Mouse (Mus musculus) kidney, adult 18-20 months (tissue): Measurements from ENCODE around the gene Dab1.

ENCODE experiments used
- DNase-seq: peaks from one replicate; pipeline ENCODE4 v3.0.0; 2021

The Dab1 gene

DNA sequence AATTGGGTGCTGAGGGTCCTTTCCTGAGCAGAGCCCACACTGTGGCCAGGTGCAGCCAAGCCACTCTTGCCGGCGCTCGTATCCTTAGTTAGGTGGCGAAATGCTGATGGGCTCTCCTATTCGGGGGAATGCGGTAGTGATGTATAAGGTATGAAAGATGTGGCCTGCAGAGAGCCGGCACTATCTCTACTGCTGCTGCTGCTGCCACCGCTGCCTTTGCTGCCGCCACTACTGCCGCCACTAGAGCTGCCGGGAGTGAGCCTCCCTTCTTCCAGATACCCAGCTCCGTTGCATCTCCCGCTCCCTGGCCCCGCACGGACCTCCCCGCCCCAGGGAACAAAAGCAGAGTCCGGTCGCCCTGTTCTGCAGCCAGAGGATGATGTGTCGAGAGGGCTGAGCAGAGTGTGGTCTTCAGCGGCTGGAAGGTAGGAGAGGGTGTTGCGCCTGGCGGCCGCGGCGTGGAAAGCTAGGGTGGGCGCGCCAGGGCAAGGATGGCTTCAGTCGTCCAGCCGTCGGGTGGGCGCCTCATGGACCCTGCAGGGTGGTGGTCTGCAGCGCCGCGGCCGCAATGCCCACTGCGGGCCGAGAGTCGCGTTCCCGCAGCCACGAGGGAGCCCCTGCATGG lies at the start of gene Dab1:
Gene Dab1, plus strand, starts transcription at position 39 of the 625 bp plus-strand sequence.
- no peak for DNase-seq

DNA sequence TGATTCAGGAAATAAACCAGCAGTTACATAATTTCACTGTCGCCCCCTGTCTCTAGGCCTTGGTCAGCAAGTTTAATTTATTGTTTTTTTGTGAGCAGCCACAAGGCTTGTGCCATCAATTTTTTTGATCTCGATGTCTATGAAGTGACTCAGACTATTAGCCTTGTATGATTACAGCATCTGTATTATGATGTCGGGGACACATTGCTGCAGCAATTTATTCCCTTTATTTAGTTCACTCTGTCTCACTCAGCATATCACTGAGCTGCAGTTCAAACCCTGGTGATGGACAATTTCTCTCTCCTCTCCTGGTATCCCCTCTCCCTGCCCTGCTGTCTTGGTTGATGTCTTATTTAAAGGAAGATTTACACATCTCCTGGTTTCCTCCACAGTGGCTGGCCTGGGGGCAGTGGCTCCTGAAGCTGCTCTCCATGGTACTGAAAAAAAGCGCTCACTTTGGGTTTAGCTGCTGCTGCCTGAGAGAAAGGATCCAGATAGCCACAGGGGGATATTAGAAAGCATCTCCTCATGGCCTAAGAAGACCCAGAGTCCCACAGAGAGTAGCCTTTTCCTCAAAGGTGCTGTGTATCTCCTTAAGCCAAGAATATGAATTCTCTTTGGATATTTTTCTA lies 47.3 kb upstream of the Dab1 start:
- DNase-seq = no peak

DNA sequence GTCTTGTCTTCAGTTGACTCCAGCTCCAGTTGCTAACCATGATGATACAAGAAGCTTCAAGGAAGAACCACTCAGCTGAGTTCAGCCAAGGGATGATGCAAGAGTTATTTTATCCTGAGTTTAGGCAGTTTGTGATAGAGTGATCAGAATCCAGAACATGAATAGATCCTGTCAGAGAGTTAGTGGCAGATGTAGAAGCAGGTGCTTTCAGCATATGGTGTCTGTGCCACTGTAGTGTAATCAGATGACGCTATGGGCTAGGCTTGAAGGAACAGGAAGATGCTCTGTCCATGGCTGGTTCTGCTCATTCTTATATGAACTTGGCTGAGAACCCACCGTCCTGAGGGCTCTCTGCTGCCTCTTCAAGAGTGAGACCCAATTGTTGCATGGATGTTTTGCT lies 43.6 kb upstream of the Dab1 start:
- no peak for DNase-seq

DNA sequence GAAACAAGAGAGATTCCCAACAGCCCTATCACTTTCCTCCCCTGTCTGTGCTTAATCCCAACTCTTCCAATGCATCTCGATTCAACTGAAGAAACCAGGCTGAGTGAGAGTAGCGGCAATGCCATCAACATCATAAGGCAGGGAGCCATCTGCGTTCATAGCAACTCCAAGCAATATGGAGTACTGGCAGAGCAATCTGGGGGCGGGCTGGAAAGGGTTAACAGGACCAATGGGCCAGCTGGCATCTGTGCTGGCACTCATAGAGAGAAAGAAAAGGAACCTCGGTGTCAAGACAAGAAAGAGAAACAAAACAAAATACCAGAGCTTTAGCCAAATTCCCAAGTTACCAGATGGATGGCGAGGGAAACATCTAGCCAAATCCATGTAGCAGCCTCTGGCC lies 42.9 kb upstream of the Dab1 start:
- no peak for DNase-seq

DNA sequence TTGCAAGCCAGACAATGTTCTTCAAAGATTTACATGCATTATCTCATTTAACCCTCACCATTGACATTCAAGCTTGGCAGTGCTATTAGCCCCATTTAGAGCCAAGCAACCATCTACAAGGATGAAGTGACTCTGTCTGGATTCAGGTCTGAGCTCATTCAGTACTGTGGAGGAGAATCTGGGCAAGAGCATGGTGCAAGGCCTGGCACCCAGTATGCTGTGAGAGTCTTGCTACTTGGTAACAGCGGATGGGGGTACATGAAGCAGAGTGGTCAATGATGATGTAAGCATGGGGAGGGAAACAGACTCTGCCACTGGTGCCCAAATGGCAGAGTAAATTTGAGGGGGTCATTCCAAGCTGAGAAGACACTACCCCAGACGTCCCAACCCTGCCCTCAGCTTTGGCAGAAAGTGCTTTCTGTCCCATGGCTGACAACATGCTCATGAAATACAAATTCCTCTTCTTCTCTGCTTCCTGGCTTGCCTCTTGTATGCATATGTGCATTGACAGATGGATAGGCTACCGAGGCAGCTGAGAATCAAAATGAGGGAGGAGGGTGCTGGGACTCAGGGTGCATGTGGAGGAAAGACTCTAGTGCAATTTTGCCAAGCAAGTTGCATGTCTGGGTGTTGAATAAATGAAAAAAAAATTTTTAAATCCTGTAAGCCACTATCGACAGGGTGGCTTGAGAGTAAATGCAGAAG lies 41.9 kb upstream of the Dab1 start:
- no peak for DNase-seq

DNA sequence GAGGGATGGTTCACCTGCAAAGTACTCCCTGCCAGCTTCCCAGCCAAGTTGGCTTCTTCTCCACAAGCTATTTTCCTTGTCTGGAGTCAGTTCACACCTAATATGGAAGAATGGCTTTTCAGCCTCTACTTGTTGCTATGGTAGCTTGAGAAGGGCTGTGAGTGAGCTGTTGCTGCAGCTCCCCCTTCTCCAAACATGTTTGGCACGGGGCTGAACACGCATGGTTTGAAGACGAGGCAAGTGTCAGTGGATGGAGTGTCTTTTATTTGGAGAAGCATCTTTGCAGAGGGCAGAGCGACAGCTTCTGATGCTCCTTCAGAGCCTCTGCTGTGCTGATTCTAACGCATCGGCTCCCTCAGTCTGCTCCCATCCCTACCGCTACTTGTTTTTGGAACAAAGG lies 41.3 kb upstream of the Dab1 start:
- DNase-seq = no peak

DNA sequence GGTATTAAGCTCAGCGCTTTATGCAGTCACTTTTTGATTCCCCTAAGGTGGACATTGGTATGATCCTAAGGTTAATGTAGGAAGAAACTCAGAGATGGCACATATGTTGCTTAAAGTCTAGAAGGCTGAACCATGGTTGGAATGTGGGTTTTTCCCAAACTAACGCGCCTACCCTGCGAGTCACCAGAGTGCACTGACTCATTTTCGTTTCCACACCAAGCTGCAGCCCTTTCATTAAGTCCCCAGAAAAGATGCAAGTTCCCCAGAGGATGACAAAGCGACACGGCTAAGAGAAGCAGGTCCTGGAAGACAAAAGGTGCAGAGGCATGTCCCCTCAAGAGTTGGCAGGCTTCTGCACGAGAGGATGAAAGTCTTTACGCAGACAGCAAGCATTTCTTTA lies 39.1 kb upstream of the Dab1 start:
- no peak for DNase-seq

DNA sequence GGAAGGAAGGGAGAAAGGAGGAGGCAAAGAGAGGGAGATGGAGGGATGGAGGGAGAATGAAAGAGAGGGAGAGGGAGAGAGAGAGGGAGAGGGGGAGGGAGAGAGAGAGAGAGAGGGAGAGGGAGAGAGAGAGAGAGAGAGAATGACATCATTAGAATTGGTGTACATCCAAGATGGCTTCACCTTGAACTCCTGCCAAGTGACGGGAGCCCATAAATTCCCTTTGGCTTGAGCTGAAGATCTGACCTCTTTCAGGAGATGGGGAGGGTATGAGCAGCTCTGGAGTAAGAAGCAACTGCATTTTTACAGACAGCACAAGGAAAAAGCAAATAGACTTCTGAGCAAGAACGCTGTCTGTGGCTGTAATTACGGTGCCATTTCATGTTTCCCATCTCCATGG lies 4.1 kb upstream of the Dab1 start:
- DNase-seq = no peak

DNA sequence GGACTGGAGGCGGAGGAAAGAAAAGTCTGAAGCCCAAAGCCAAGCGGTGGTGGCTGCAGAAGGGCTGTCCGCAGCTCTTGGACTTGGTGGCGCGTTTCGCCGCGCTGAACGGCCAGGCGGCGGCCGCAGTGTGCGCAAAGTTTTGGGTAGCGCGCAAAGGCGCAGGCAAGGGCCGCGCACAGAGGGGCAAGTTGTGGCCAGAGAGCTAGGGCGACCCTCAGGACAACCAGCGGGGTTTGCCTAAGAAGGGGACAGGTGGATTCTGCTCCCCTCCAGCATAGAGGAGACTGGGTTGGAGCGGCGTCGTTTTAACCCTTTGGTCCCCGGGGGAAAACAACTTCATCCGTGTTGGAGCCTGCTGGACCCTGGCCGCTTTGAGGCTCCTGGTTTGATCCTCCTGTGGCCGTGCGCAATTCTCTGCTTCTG lies 800 bp downstream of the Dab1 start:
- no peak for DNase-seq

DNA sequence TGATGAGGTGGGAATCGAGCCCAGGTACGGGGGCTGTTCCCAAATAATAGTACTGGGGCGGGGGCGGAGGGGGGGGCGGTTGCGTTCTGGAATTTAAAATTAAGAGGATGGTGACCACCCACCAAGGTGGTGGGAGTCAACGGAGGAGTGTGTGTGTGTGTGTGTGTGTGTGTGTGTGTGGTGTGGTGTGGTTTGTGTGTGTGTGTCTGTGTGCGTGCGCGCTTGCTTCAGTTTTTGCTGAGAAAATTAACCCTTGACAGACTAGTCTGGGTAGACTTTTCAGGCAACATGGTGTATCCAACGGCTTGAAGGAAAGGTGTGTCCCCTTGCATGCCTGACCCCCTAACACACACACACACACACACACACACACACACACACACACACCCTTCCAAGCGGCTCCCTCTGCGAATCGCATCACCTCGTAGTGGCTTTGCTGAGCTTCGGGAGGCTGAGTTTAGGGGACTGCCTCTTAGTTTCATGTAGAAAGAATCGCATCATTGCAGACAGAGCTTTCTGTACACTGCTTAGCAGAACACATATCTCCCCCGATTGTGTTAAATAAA lies 1.5 kb downstream of the Dab1 start:
- no peak for DNase-seq

DNA sequence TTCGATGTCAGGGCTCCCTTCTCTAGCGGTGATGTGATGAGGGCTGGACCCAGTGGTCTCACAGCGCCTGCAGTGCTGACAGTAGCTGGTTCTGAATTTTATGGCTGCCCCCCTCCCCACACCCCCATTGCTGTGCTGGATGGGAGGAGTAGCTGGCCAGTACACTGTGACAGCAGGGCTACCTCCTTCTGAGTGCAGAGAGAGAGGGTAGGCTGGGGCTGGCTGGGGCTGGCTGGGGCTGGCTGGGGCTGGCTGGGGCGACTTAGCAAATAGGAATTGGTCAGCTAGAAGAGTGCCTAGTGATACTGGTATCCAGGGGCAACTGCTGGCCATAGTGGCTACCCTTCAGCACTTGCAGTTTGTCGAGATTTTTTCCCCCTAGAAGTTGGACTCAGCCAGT lies 2.4 kb downstream of the Dab1 start:
- no peak for DNase-seq

DNA sequence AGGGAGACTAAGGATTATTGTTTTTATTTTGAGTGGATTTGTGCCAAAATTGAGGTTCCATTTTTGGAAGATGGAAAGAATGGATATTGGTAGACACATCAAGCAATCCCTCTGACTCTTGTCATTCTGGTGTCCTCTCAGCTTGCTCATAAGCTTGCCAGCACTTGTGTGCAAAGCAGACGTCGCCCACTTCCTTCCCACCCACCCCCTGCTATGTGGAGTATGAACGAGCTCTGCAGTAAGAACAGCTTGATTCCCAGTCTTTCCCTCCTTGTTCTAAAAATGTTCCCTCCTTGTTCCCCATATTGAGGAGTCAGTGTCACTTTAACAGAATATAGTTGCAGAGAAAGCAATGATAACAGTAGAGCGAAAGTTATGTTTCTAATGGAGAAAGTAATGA lies 11.0 kb downstream of the Dab1 start:
- no peak for DNase-seq

DNA sequence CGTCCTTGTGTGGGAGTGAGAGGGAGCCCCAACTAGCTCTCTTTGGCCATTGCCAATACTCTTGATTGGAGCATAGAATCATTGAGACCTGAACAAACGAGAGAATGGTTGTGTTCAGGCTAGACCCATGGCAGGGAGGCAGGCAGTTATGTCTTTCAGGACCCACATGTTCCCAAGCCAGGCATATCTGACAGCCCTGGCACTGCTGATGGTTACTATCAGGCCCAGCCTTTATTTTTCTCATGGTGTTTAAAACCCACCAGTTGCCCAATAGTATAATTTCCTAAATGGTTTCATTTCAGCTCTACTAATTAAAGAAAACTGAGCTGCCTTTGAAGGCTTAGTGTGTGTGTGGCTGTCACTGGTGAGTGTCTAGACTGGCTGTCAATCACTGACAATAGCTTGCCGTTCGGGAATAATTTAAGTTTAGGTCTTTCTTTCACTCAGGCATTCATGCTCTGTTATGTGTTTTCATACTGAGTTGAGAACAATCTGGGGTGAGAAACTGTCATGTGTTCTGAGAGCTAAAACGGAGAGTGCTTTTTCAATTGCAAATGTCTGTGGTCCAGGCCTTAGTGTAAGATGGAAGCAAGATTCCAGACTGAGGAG lies 17.1 kb downstream of the Dab1 start:
- DNase-seq = no peak

DNA sequence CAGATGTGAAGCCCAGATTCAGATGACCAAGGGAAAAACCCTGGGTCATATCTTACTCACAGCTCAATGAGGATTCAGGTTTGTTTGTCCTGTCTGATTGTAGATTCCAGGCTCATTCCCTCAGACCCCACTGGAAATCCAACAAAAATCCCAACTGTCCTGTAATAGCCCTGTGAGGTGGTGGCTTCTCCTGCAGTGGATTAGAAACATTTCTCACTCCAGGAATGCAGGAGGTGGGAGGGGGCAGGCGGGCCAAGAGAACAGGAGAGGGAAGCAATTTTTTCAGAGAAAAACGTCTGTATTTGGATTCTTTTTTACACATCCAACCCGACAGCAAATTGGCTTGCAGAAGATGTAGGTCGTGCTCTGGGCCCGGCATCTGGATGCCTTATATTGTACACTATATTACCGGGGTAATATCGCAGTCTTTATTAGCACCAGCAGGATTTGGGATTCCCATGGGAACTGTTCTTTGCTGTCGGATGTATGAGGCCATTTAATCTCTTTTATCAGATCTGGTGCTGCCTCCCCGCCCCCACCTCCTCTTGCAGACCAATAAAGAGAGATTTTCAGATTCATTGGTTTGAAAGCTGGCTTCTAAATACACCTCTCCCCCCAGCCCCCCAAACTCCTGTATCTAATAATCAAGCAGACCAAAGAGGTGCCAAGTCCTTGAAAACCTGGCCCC lies 29.2 kb downstream of the Dab1 start:
- DNase-seq = no peak

DNA sequence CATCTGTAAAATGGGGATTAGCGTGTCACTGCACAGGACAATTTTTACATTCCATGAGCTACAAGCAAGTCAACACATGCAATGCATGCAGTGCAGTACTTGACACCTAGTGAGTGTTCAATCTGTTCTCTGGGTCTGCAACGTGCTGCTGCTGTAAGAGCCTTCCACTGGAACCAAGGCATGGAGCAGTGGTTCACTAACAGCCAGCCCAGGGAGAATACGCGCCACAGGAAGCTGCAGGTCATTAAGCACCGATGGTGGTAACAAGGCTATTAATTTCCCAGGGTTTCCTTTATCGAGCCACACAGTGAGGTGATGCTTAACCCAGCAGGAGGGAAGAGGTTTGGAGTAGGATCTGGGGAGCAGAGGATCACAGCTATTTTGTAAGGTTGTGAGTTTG lies 36.6 kb downstream of the Dab1 start:
- no peak for DNase-seq

DNA sequence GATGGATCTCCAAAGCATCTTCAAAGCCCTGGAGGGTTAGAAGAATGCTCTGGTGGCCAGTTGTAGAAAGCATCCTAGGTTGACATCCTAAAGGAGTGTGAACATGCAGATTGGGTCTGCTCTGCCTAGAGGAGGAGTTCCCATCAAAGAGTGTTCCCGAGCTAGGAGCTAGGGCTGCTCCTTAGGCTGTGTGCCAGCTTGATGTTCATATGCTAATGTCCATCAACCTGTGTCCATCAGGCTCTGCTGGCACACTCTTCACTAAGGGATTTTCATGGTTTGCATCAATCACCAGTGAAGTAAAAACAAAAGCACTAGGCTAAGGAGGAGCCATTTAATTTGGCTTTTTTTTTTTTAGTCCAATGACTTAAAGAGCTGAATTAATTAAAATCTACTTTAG lies 42.2 kb downstream of the Dab1 start:
- no peak for DNase-seq

DNA sequence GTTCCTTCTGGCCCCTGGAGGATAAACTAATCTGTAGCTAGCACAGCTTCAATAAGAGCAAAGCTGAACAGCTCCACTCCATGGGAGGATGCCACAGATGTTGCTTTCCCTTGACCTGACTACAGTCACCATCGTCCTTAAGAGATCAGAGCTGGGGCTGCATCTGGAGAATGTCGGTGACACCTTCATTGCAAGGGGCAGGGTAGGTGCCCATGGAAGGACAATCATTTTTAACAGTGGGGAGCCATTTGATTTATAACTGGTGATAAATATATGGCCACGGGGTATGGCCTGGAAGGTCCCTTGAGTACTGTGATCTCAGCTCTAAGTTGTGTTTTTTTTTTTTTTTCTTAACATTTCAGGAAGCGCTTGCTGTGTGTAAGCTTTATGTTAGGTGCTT lies 48.3 kb downstream of the Dab1 start:
- no peak for DNase-seq

DNA sequence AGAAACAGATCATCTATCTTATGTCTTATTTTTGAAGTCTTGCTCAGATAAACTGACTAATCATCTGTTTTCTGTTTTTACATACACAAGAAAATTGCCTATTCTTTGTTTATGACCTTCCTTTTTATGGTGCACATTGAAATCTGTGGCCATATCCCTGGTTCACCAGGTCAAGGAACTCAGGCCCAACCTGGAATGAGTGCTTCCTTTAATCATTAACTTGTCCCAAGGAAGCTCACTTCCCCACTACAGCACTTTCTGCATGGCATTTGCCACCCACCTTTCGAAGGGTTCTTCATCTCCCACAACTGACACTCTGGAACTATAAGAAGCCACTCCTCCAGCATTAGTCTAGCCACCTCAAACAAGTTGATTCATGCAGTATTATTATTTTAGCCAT lies 58.0 kb downstream of the Dab1 start:
- DNase-seq = no peak

DNA sequence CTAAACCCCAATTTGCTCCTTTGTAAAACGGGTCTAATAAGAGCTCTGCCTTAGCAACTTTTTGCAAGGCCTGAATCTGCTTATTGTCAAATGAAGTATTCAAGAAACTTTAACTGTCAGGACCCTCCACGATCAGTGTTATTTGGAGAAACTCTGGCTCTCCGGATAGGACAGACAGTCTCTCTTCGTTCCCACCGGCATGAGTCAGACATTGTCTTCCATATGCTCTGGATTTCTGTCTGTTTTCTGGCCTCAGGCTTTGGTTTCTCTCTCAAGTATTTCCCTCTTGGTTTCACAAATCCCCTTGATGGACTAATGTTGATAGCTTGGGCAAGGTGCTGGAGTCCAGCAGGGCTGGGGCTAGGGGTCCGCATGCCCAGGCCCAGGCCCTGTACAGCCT lies 59.3 kb downstream of the Dab1 start:
- no peak for DNase-seq

DNA sequence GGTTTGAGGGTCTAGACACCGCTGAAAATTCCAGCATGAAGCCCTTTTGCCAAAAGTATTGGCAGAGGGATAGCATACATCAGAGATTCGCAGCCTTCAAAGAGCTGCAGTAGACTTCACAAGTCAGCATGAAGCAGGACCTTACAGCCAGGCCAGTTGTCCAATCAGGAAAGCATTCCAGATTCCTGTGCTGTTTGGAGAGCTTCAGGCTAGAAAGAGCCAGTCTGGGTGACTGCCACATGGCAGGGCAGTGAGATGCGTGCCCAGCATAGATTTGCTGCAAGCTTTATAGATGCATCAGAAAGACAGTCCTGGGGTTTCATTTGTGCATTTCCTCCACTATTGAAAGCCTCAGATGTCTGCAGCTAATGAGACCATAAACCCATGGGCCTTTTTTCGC lies 66.0 kb downstream of the Dab1 start:
- DNase-seq = no peak

DNA sequence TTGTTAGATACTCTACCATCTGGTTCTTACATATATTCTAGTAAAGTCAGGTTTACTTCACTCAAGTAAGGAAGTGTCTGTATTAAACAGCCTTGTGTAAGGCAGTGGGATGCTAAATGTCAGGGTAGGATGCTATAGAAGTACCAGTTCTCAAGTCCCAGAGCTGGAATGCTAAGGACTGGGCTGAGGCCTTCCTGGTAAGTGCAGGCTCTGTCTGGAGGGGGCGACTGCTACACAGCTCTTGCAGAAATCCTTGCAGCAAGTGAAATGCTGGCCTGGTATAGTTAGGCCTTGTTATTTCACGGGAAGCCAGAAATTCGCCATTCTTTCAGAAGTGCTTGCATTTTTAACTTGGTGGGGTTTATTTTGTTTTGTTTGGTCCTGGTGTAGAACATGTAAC lies 72.6 kb downstream of the Dab1 start:
- no peak for DNase-seq

DNA sequence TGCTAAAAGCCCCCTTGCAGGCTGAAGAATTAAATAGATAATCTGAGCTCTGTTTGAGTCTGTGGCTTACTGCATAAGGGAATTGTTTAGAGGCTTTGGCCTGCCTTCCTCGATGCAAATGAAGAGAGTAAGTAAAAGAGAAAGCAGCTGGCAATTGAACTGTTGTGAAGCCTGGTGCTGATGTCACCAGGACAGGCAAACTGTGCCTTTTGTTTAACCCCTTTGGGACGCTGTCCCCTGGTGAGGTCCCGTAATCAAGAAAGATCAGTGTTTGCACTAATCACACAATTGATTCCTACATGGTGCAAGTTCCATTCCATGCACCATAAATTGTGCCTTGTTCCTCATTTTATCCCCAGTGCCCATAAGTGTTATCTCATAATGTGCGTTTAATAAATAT lies 80.6 kb downstream of the Dab1 start:
- no peak for DNase-seq

DNA sequence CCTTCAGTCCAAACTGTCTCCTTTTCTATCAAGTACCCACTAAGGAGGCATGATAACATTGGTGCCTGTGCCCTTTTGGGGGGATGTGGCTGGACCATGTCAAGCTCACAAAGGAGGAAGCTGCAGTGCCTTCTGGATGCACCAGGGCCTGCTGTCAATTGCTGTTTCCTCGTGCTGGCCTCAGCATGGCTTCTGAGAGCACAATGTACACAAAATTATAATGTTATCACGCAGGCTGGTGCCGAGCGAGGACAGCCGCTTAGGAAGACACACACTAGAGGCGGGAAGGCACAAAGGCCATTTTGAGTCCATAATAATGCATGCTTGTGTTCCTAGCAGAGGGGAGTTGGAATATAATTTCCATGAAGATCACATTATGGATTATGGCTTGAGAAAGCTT lies 81.2 kb downstream of the Dab1 start:
- DNase-seq = no peak
